Mouse (Mus musculus) bone marrow macrophage, adult 2 months (primary cell): ENCODE results near the gene Sntb2. TPM values are rescaled to one million over a fixed set of nuclear protein-coding genes. Genes with fewer than 3 reads are reported as not detected.
"Not testable (repeated sequence)": the region's sequence is repeated elsewhere in the genome, so short reads cannot be mapped to it uniquely, and the experiment has no call there.

Source experiments
- H3K27ac ChIP-seq: 2 replicates; pipeline ENCODE4 v1.5.1; 2012; ENCODE audit warnings: low read depth, low read length; ENCODE audit not compliant: insufficient read depth
- H3K4me1 ChIP-seq: 2 replicates; pipeline ENCODE4 v1.6.1; 2012; ENCODE audit warnings: low read length; ENCODE audit not compliant: control insufficient read depth, insufficient read depth
- H3K4me3 ChIP-seq: 2 replicates; pipeline ENCODE4 v1.5.1; 2012; ENCODE audit warnings: mild to moderate bottlenecking, low read length, moderate library complexity; ENCODE audit not compliant: insufficient read depth
- CTCF ChIP-seq: IDR thresholded peaks from 2 replicates; pipeline ENCODE4 v1.5.1; 2012; ENCODE audit warnings: low read depth, mild to moderate bottlenecking, low read length, moderate library complexity
- POLR2A ChIP-seq: IDR thresholded peaks from 2 replicates; pipeline ENCODE4 v1.6.1; 2012; ENCODE audit warnings: mild to moderate bottlenecking, low read depth, low read length, borderline replicate concordance
- polyA plus RNA-seq: library from polyadenylated mRNA; stranded (reverse); fragments of >200 nt; gene quantifications from 2 replicates; pipeline ENCODE4 v1.2.4, GENCODE M21; 2012; ENCODE audit not compliant: missing spikeins, insufficient read depth, insufficient read length

Sntb2 gene
- polyA plus RNA-seq, 1 experiment, result 13.7 TPM

GRCm38 (mm10) chr8:106969964-106970363 is 34.4 kb downstream of the Sntb2 start:
- Histone ChIP-seq H3K4me3 (no peak overlapping the region), H3K4me1 (peaks cover 40% of the 10 kb centered on the region), H3K27ac (no peak overlapping the region)
- TF ChIP-seq CTCF (no peak), POLR2A (no peak)

GRCm38 (mm10) chr8:106971916-106972315 is 36.4 kb downstream of the Sntb2 start:
- Histone ChIP-seq H3K4me1 (peaks cover 34% of the 10 kb centered on the region), H3K27ac (peak overlapping the region; percentile 71; the same call in 1 of the 2 replicates), H3K4me3 (no peak overlapping the region)
- no peak for TF ChIP-seq POLR2A
- TF ChIP-seq CTCF, result no peak

GRCm38 (mm10) chr8:106972538-106973264 is 37.2 kb downstream of the Sntb2 start:
- Histone ChIP-seq H3K4me1 (peaks cover 33% of the 10 kb centered on the region), H3K27ac (peak overlapping the region; percentile 74), H3K4me3 (peak overlapping the region; percentile 21; the same call in 1 of the 2 replicates)
- no peak for TF ChIP-seq CTCF
- TF ChIP-seq POLR2A, result no peak

- not testable (repeated sequence) for H3K4me3 ChIP-seq
- Histone ChIP-seq H3K4me1 (peaks cover 33% of the 10 kb centered on the region), H3K27ac (peak overlapping the region; percentile 74)
Measured at GRCm38 (mm10) chr8:106973526-106973925, 38.0 kb downstream of the Sntb2 start.

- TF ChIP-seq CTCF (no peak), POLR2A (no peak)
- no peak overlapping the region for H3K27ac ChIP-seq
- H3K4me1 ChIP-seq, result peaks cover 31% of the 10 kb centered on the region
- no peak overlapping the region for H3K4me3 ChIP-seq
Measured at GRCm38 (mm10) chr8:106974754-106975153, 39.2 kb downstream of the Sntb2 start.

GRCm38 (mm10) chr8:106975764-106976163 is 40.2 kb downstream of the Sntb2 start:
- Histone ChIP-seq H3K27ac (no peak overlapping the region), H3K4me1 (peaks cover 25% of the 10 kb centered on the region), H3K4me3 (no peak overlapping the region)
- TF ChIP-seq CTCF (no peak), POLR2A (no peak)

GRCm38 (mm10) chr8:106976436-106976835 is 40.9 kb downstream of the Sntb2 start:
- TF ChIP-seq POLR2A, result no peak
- no peak for TF ChIP-seq CTCF
- Histone ChIP-seq H3K27ac (no peak overlapping the region), H3K4me1 (peaks cover 19% of the 10 kb centered on the region), H3K4me3 (no peak overlapping the region)

GRCm38 (mm10) chr8:106978755-106979251 is 43.3 kb downstream of the Sntb2 start:
- H3K27ac ChIP-seq, result no peak overlapping the region
- TF ChIP-seq POLR2A, result no peak
- TF ChIP-seq CTCF, result no peak
- H3K4me1 ChIP-seq, result 0 out of 2 replicates have a peak, but pooled peaks cover 4% of the 10 kb centered on the region

GRCm38 (mm10) chr8:106985404-106985821 is 49.9 kb downstream of the Sntb2 start:
- Histone ChIP-seq H3K27ac (no peak overlapping the region), H3K4me3 (no peak overlapping the region), H3K4me1 (peaks cover 5% of the 10 kb centered on the region)
- TF ChIP-seq POLR2A (no peak), CTCF (no peak)

More at GRCm38 (mm10) chr8:106978755-106979251, 43.3 kb downstream of the Sntb2 start:
- H3K4me3 ChIP-seq, result no peak overlapping the region

GRCm38 (mm10) chr8:106985951-106986350 is 50.4 kb downstream of the Sntb2 start:
- no peak overlapping the region for H3K4me3 ChIP-seq
- TF ChIP-seq POLR2A (no peak), CTCF (no peak)
- peaks cover 5% of the 10 kb centered on the region for H3K4me1 ChIP-seq
- no peak overlapping the region for H3K27ac ChIP-seq
